Mouse (Mus musculus) heart, adult 2 months (tissue): ENCODE measurements around the gene Asb1. TPM values are rescaled to one million over a fixed set of nuclear protein-coding genes. Genes with fewer than 3 reads are reported as not detected.
A peak's percentile ranks its signal among the peaks of the same experiment; 100 is the strongest.

Experiments used
- DNase-seq, 2 experiments: peaks; one replicate each; pipeline ENCODE4 v3.0.0; 2021
- H3K27ac ChIP-seq: fragments of 200-600 bp; 2 replicates; pipeline ENCODE4 v1.8.1; 2022
- H3K27me3 ChIP-seq: fragments of 200-500 bp; 2 replicates; pipeline ENCODE4 v1.6.1; 2012; ENCODE audit warnings: mild to moderate bottlenecking, low read length, inconsistent platforms, mixed read lengths; ENCODE audit not compliant: control insufficient read depth, insufficient read depth
- H3K36me3 ChIP-seq: fragments of 200-500 bp; 2 replicates; pipeline ENCODE4 v1.6.1; 2012; ENCODE audit warnings: low read length, inconsistent platforms; ENCODE audit not compliant: control insufficient read depth, insufficient read depth
- H3K4me1 ChIP-seq: fragments of 200-500 bp; 2 replicates; pipeline ENCODE4 v1.6.1; 2011; ENCODE audit warnings: low read length; ENCODE audit not compliant: control insufficient read depth, insufficient read depth
- H3K4me3 ChIP-seq: fragments of 200-600 bp; 2 replicates; pipeline ENCODE4 v1.8.1; 2022
- H3K79me2 ChIP-seq: fragments of 200-500 bp; replicated peaks from 2 replicates; pipeline ENCODE4 v1.6.1; 2012; ENCODE audit warnings: mild to moderate bottlenecking, inconsistent platforms, low read length, moderate library complexity, mixed read lengths; ENCODE audit not compliant: control insufficient read depth, insufficient read depth
- H3K9ac ChIP-seq: fragments of 200-500 bp; 2 replicates; pipeline ENCODE4 v1.6.1; 2012; ENCODE audit warnings: low read depth, mild to moderate bottlenecking, control low read depth, inconsistent platforms, low read length, mixed read lengths
- CTCF ChIP-seq: fragments of 200-600 bp; IDR thresholded peaks from 2 replicates; pipeline ENCODE4 v1.8.1; 2022; ENCODE audit warnings: antibody characterized with exemption, mild to moderate bottlenecking, moderate library complexity
- EP300 ChIP-seq: fragments of 200-500 bp; IDR thresholded peaks from 2 replicates; pipeline ENCODE4 v1.6.1; 2011; ENCODE audit warnings: low read depth, low read length, control low read depth; ENCODE audit not compliant: insufficient read depth
- POLR2A ChIP-seq: fragments of 200-500 bp; IDR thresholded peaks from 2 replicates; pipeline ENCODE4 v1.6.1; 2011; ENCODE audit warnings: mild to moderate bottlenecking, low read depth, low read length, control low read depth; ENCODE audit not compliant: insufficient read depth
- WGBS: fragments of 180-500 bp; shearing (Covaris S2); methylation state at CpG from one replicate; pipeline ENCODE4 v1.1.7; 2018; 5-methylcytosine and 5-hydroxymethylcytosine counted together
- intact Hi-C: fragments of 180-260 bp; cut with DNase I; formaldehyde crosslinking; loops from one replicate; pipeline ENCODE4 v1.15.1; 2025
- polyA plus RNA-seq: library from polyadenylated mRNA; depleted of rRNA; stranded (reverse); fragments of >200 nt; gene quantifications from 2 replicates; pipeline ENCODE4 v1.2.3, GENCODE M21; 2012
- total RNA-seq, 2 experiments: library from RNA; stranded (reverse); gene quantifications; 2 replicates each; pipeline ENCODE4 v1.2.3; 2021

The Asb1 gene
- total and polyA plus RNA-seq, 3 experiments, result 8.1 to 19.4 (median 17.9) TPM

- Histone ChIP-seq H3K27me3 (0 out of 2 replicates have a peak, but pooled peaks cover 2% of the 10 kb centered on the region), H3K4me1 (no peaks in the 10 kb centered on the region), H3K36me3 (no peaks in the 10 kb centered on the region), H3K4me3 (no peak overlapping the region), H3K79me2 (no peaks in the 10 kb centered on the region), H3K9ac (no peak overlapping the region), H3K27ac (no peak overlapping the region)
- no peak for DNase-seq
- TF ChIP-seq EP300 (no peak), CTCF (no peak), POLR2A (no peak)
- WGBS, result 69% methylated on average over 10 of the region's 10 CpGs
- intact Hi-C loops, result loop anchor here (5.0 kb wide), 1 partner anchor 185 kb away; no protein-coding TSS in a partner anchor
Observed at GRCm38 (mm10) chr1:91572458-91572857, 32.1 kb downstream of the Asb1 start.

- H3K9ac ChIP-seq, result no peak overlapping the region
- H3K27me3 ChIP-seq, result 0 out of 2 replicates have a peak, but pooled peaks cover 1% of the 10 kb centered on the region
- intact Hi-C loops, result loop anchor here (2.0 to 5.0 kb wide), 2 partner anchors 183 to 301 kb away; no protein-coding TSS in a partner anchor
- no peak overlapping the region for H3K27ac ChIP-seq
- H3K36me3 ChIP-seq, result no peaks in the 10 kb centered on the region
- no peaks in the 10 kb centered on the region for H3K79me2 ChIP-seq
- DNase-seq, result peak in 1 of 2 experiments; percentile 37
- peak; percentile 76 for TF ChIP-seq CTCF
- TF ChIP-seq EP300, result no peak
- no peaks in the 10 kb centered on the region for H3K4me1 ChIP-seq
- no peak overlapping the region for H3K4me3 ChIP-seq
- WGBS, result 60% methylated on average over 3 of the region's 3 CpGs
Observed at GRCm38 (mm10) chr1:91574208-91574607, 33.9 kb downstream of the Asb1 start.

- no peak for DNase-seq
- intact Hi-C loops, result no loop called here
Observed at GRCm38 (mm10) chr1:91577883-91578517, 37.7 kb downstream of the Asb1 start.

GRCm38 (mm10) chr1:91580503-91580902, 40.2 kb downstream of the Asb1 start:
- TF ChIP-seq EP300 (no peak), POLR2A (no peak), CTCF (no peak)
- intact Hi-C loops, result no loop called here
- Histone ChIP-seq H3K27ac (no peak overlapping the region), H3K79me2 (no peaks in the 10 kb centered on the region), H3K4me3 (no peak overlapping the region), H3K27me3 (no peaks in the 10 kb centered on the region), H3K4me1 (no peaks in the 10 kb centered on the region), H3K9ac (no peak overlapping the region), H3K36me3 (no peaks in the 10 kb centered on the region)
- WGBS, result 35% methylated on average over 2 of the region's 2 CpGs
- DNase-seq, result no peak

More at GRCm38 (mm10) chr1:91577883-91578517, 37.7 kb downstream of the Asb1 start:
- Histone ChIP-seq H3K4me3 (no peak overlapping the region), H3K4me1 (no peaks in the 10 kb centered on the region), H3K9ac (no peak overlapping the region), H3K79me2 (no peaks in the 10 kb centered on the region), H3K27me3 (no peaks in the 10 kb centered on the region), H3K27ac (no peak overlapping the region), H3K36me3 (no peaks in the 10 kb centered on the region)
- 42% methylated on average over 7 of the region's 7 CpGs for WGBS
- TF ChIP-seq CTCF (no peak), POLR2A (no peak), EP300 (no peak)

GRCm38 (mm10) chr1:91581206-91581605, 40.9 kb downstream of the Asb1 start:
- no peak overlapping the region for H3K27ac ChIP-seq
- H3K4me3 ChIP-seq, result no peak overlapping the region
- intact Hi-C loops, result no loop called here
- no peaks in the 10 kb centered on the region for H3K4me1 ChIP-seq
- no peak for DNase-seq
- no peaks in the 10 kb centered on the region for H3K79me2 ChIP-seq
- H3K9ac ChIP-seq, result no peak overlapping the region
- TF ChIP-seq EP300 (no peak), POLR2A (no peak), CTCF (no peak)
- 67% methylated on average over 2 of the region's 2 CpGs for WGBS
- no peaks in the 10 kb centered on the region for H3K36me3 ChIP-seq
- no peaks in the 10 kb centered on the region for H3K27me3 ChIP-seq
